Mouse (Mus musculus) megakaryocyte, embryonic 14.5 days (primary cell): ENCODE measurements around the gene Gm10985.

Experiments
- FLI1 ChIP-seq: IDR thresholded peaks from 2 replicates; pipeline ENCODE4 v1.6.1; 2012; ENCODE audit warnings: low read length, inconsistent platforms, mixed read lengths
- GATA1 ChIP-seq: IDR thresholded peaks from 3 replicates; pipeline ENCODE4 v1.6.1; 2012; ENCODE audit warnings: mixed read lengths, low read length, inconsistent platforms, borderline replicate concordance

- TF ChIP-seq GATA1 (no peak), FLI1 (no peak)
Measured at GRCm38 (mm10) chr3:53854831-53855230, 9.9 kb downstream of the Gm10985 start.
